Mouse (Mus musculus): ENCODE measurements around the gene 0610009B22Rik. TPM values are rescaled to one million over a fixed set of nuclear protein-coding genes. Genes with fewer than 3 reads are reported as not detected.

Gene 0610009B22Rik
- 0.17 and 1.8 TPM in 2 replicates for polyA plus RNA-seq (2012; ENCODE audit: low replicate concordance)

DNA sequence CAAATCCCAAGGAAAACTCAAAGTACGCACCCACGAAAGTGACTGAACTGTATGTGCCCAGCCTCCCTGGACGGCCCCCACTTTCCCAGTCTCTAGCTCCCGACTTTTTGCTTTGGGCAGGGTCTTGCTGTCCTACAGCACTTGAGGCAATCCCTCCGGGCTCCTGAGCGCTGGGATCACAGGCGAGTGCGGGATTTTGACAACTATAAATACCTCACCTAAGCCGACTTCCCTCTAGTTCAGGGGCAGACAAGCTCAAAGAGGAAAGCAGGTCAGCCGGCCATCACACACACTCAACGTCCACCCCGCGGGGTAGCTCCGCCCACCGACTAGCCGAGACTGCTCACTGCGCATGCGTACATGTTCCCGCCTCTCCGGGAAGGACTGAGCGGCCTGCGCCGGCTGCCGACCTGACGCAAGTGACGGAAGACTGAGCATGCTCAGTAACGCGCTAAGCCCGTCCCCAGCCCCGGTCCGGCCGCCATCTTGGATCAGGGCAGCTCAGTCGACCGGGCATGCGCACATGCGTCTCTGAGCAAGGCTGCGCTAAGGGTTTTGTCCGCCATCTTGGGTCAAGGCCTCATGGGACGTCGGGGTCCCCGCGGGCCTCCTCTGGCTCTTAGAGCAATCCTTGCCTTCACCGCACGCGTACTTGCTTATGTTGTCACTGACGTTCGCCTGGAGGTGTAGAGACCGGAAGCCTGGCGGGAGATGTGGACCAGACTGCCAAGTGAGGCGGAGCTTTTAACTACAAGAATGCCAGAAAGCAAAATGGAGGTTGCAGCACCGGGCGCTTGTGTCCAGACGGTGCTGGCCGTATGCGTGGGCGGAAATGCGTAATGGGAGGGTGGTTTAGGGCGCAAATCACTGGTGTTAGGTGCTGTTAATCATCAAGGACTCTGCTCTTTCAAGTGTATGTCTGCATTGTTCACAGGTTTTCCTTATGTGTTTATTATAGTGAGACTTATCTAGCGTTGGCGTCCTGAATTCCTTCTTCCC is at the start of gene 0610009B22Rik:
TSS of gene 0610009B22Rik (minus strand) at position 545 of the 999 bp plus-strand sequence.

DNA sequence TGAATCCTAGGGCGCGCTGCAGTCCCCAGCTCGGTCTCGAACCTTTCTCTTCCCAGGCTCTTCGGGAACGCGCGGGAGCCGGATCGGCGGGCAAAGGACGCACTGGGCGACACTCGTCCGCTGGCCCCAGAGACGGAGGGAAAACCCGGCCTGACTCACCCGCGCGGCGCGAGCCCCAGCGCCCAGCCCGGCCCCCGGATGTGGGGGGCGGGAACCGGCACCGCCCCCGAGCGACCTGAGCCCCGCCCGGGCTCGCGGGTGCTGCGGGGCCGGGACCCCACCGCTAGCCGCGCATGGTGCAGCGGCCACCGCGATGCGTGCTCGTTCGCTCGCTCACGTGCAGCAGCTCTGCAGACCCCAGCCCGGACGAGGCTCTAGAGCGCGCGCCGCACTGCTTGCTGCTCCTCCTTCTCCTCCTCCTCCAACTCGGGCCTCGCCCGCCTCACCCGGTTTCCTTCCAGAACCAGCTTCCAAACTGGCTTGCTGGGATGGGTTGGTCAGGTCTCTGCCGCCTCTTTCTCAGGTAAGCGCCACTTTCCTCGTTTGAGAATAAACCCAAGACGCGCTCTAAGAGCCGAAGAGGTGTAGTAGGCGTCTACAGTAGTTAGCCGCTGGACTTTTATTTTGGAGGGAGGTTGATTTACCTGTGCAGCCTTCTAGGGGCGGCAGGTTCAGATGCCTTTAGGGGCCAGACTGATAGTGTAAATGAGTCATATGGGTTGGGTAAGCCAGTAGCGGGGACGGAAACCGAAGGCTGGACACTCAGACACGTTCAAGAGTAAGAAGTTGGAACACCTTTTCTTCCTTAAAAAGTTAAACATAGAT is 37.8 kb downstream of the 0610009B22Rik start, which contains the start of the genes N4bp3 and D930048N14Rik:
TSS of gene N4bp3 (minus strand) at position 152 of the 825 bp plus-strand sequence.
TSS of gene D930048N14Rik (plus strand) at position 264 of the 825 bp plus-strand sequence.

DNA sequence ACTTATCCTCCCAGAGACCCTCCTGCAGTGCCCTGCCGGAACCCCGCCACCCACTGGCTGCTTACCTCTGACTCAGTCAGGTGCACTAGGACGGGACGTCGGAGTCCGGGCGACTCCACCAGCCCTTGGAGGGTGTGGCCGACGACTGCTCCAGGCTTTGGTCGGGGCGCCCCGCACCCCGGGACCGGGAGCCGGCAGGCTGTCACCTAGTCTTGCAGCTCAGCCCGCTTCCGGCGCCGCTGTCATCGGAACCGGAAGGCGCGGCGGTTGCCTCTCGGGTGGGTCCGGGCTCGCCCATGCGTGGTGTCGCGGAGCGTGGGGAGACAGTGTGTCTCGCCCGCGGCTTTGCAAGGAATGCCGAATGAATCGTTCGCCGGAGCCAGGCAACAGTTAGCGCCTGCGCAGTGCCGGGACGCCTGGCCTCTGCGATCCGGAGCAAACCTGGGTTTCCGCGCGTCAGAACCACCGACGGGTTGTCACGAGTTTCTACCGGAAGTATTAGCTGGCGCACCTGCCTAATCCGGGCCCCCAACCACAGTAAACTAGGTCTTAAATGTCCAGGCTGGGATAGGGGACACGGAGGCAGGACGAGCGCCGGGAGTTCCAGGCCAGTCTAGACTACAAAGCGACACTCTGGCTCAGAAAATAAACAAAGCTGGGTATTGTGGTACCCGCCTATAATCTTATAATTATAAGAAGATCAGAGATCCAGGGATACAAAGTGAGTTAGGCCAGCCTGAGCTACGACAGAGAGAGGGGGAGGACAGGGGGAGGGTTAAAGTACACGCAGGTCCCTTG is 53.0 kb downstream of the 0610009B22Rik start, which contains the start of gene Rmnd5b:
TSS of gene Rmnd5b (minus strand) at position 372 of the 798 bp plus-strand sequence.

Other genes with a start within 250 kb of the 0610009B22Rik start
- gene Phykpl, start 104.1 kb downstream of the 0610009B22Rik start, polyA plus RNA-seq (2012; ENCODE audit: low replicate concordance) = 4.5 and 9.5 TPM in 2 replicates
- gene Hnrnpab, start 82.0 kb downstream of the 0610009B22Rik start, polyA plus RNA-seq (2012; ENCODE audit: low replicate concordance) = 304 and 516 TPM in 2 replicates
- 42.9 and 74.4 TPM in 2 replicates for gene Nhp2, start 69.1 kb downstream of the 0610009B22Rik start, polyA plus RNA-seq (2012; ENCODE audit: low replicate concordance)
- 26.6 and 59.2 TPM in 2 replicates for gene Rmnd5b, start 53.0 kb downstream of the 0610009B22Rik start, polyA plus RNA-seq (2012; ENCODE audit: low replicate concordance)
- 35.6 and 84.4 TPM in 2 replicates for gene N4bp3, start 38.0 kb downstream of the 0610009B22Rik start, polyA plus RNA-seq (2012; ENCODE audit: low replicate concordance)
- gene D930048N14Rik, start 37.9 kb downstream of the 0610009B22Rik start, polyA plus RNA-seq (2012; ENCODE audit: low replicate concordance) = 1.9 and 2.1 TPM in 2 replicates
- 27.0 and 48.1 TPM in 2 replicates for gene Sec24a, start 74.8 kb upstream of the 0610009B22Rik start, polyA plus RNA-seq (2012; ENCODE audit: low replicate concordance)
- 3.4 and 6.8 TPM in 2 replicates for gene Sar1b, start 74.8 kb upstream of the 0610009B22Rik start, polyA plus RNA-seq (2012; ENCODE audit: low replicate concordance)
- 58.4 and 86.7 TPM in 2 replicates for gene Jade2, start 168.8 kb upstream of the 0610009B22Rik start, polyA plus RNA-seq (2012; ENCODE audit: low replicate concordance)